Mouse (Mus musculus) spleen, adult 2 months (tissue): ENCODE data around the gene Adamts16. TPM values are rescaled to one million over a fixed set of nuclear protein-coding genes. Genes with fewer than 3 reads are reported as not detected.
"Not testable (repeated sequence)": the region's sequence is repeated elsewhere in the genome, so short reads cannot be mapped to it uniquely, and the experiment has no call there.

Experiments used
- DNase-seq, 2 experiments: peaks; one replicate each; pipeline versions ENCODE4 v3.0.0 to v3.0.0-alpha.2; 2012 to 2021; ENCODE audit warnings: low spot score in 2 of 2, low read depth in 1 of 2
- H3K27ac ChIP-seq: fragments of 200-500 bp; 2 replicates; pipeline ENCODE4 v1.5.1; 2012; ENCODE audit warnings: low read length, inconsistent platforms; ENCODE audit not compliant: insufficient read depth
- H3K27me3 ChIP-seq: fragments of 200-500 bp; 2 replicates; pipeline ENCODE4 v1.6.1; 2012; ENCODE audit warnings: mild to moderate bottlenecking, moderate library complexity, low read length, inconsistent platforms; ENCODE audit not compliant: control insufficient read depth, insufficient read depth
- H3K36me3 ChIP-seq: fragments of 200-500 bp; 2 replicates; pipeline ENCODE4 v1.6.1; 2012; ENCODE audit warnings: mild to moderate bottlenecking, low read length, inconsistent platforms; ENCODE audit not compliant: control insufficient read depth, insufficient read depth
- H3K4me1 ChIP-seq: fragments of 200-500 bp; 2 replicates; pipeline ENCODE4 v1.6.1; 2011; ENCODE audit warnings: inconsistent platforms; ENCODE audit not compliant: control insufficient read depth, insufficient read depth, insufficient read length
- H3K4me3 ChIP-seq: fragments of 200-500 bp; 2 replicates; pipeline ENCODE4 v1.5.1; 2011; ENCODE audit warnings: mild to moderate bottlenecking, inconsistent platforms; ENCODE audit not compliant: insufficient read depth, insufficient read length; ENCODE audit errors: extremely low read depth
- CTCF ChIP-seq: fragments of 200-500 bp; IDR thresholded peaks from 2 replicates; pipeline ENCODE4 v1.5.1; 2011; ENCODE audit warnings: mild to moderate bottlenecking, inconsistent platforms; ENCODE audit not compliant: insufficient read depth, insufficient read length, insufficient replicate concordance; ENCODE audit errors: extremely low read depth
- POLR2A ChIP-seq: fragments of 200-500 bp; IDR thresholded peaks from 2 replicates; pipeline ENCODE4 v1.6.1; 2011; ENCODE audit warnings: low read depth, low read length, inconsistent platforms
- WGBS: fragments of 180-500 bp; shearing (Covaris S2); methylation state at CpG from one replicate; pipeline ENCODE4 v1.1.7; 2018; 5-methylcytosine and 5-hydroxymethylcytosine counted together
- polyA plus RNA-seq: library from polyadenylated mRNA; depleted of rRNA; stranded (reverse); fragments of >200 nt; gene quantifications from 2 replicates; pipeline ENCODE4 v1.2.3, GENCODE M21; 2012; rRNA removed

Gene Adamts16
- 0.08 and 0.13 TPM in 2 replicates for polyA plus RNA-seq

DNA sequence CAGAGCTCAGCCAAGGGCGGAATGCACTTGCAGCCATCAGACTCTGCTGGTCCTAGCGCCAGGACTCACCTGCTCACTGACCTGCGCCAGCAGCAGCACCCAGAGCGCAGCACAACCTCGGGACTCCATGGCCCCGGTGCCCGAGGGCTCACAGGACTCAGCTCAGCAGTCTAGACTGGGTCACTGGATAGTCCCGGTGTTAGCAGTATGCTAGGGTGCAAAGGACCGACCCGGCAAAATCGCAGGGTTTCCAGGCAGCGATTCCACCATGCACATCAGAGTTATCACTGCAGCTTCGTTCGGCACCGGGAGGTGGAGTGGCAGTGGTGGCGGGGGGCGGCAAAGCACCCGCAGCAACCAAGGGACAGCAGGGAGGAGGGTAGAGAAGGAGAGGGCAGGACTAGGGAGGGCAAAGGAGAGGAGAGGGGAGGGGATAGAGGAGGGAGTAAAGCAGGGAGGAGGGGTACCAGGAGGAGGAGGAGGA lies at the start of gene Adamts16:
Gene Adamts16 (minus strand): TSS at position 391 of the 484 bp plus-strand sequence.
- TF ChIP-seq POLR2A (no peak), CTCF (no peak)
- Histone ChIP-seq H3K27me3 (no peaks in the 10 kb centered on the region), H3K4me1 (no peaks in the 10 kb centered on the region), H3K27ac (no peak within 1 kb of the TSS), H3K4me3 (no peak within 1 kb of the TSS), H3K36me3 (no peaks in the 10 kb centered on the region)
- WGBS: 6% methylated on average over 17 of the region's 18 CpGs
- no peak for DNase-seq

DNA sequence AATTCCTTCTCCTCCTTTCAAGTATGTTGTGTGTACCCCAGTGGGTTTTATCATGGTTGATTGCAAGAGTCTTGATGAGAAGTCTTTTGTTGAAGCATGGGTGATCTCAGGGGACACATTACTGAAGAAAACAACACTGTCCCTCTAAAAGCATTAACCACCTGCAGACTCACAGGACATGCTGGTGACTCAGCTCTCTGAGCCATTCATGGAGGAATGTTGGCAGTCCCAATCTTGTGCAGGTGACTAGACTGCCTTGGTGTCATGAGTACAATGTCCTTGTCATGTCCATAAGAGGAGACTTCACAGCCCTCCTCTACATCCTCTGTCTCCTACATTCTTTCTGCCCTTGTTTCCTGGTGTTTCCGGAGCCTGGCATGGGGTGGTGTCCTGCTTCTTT lies 45.5 kb upstream of the Adamts16 start:
- TF ChIP-seq POLR2A: no peak
- WGBS: 89% methylated on average over 1 of the region's 1 CpGs

DNA sequence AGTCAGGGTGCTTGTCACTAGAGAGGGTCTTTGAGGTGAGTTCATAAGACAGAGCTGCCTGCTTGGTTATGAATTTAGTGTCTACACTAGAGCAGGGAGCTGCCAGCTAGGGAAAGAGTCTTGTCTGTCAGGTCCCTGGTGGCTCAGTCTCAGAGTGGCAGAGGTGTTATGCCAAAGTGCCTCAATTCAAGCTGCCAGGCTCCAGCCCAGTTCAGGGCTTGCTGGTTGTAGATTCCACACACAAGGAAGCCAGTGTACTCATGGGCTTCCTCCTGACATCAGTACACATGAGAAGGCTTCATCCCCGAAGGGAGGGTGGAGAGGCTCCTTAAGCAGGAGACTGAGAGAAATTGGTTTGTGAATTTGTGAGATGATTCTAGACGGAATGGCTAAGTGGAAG lies 43.4 kb upstream of the Adamts16 start:
- TF ChIP-seq POLR2A (no peak), CTCF (no peak)
- Histone ChIP-seq H3K36me3 (no peaks in the 10 kb centered on the region), H3K4me3 (no peak overlapping the region), H3K27me3 (no peaks in the 10 kb centered on the region), H3K4me1 (no peaks in the 10 kb centered on the region; the same call in 1 of the 2 replicates), H3K27ac (no peak overlapping the region)
- DNase-seq: no peak
- 77% methylated on average over 2 of the region's 2 CpGs for WGBS

More for the DNA sequence above, 45.5 kb upstream of the Adamts16 start:
- no peak for DNase-seq
- no peak overlapping the region for H3K4me3 ChIP-seq
- no peak overlapping the region for H3K27ac ChIP-seq
- no peaks in the 10 kb centered on the region for H3K27me3 ChIP-seq
- H3K4me1 ChIP-seq: no peaks in the 10 kb centered on the region; the same call in 1 of the 2 replicates
- H3K36me3 ChIP-seq: no peaks in the 10 kb centered on the region

DNA sequence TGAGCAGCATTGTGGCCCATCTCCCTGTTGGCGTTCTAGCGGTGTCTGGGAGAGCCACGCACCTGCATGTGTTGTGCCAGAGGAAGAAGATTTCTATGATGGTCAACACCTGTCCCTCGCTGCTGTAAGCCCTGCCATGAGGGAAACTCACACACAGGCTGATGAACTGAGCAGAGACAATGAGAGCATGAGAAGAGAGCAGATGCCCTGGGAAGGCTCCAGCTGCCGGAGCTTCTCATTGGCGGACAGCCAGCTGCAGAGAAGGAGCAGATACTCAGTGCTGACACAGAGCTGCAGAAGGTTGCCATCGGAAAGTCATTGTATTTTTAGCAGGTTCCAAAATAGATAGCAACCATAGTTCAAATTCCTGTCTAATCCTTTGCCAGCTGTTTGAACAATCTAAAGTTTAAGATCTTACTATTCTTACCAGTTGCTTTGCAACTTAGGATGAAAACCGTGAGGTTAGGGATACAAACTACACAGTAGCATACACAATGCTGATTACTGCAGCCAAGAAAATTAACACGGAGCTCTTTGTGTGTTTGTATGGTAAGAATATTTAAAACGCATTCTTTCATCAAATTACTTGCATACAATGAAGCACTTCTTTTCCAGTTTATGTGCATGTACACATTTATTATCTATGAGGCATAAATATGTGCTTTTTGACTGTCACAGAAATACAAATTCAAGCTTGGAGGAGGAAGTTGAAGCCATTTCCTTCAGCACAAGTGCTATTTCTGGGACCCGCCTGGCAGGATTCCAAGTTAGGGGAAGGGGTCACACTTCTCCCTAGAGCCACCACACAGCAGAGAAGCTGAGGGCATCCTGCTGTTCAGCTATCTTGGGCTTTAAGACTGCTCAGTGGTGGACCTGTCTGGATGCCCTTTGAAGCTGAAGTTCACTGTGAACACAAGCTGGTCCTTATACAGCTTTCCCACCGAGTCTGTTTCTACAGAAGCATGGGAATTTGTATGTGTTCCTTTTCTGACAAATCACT lies 42.6 kb upstream of the Adamts16 start:
- TF ChIP-seq CTCF: no peak
- TF ChIP-seq POLR2A: no peak
- Histone ChIP-seq H3K4me3 (no peak overlapping the region), H3K4me1 (no peaks in the 10 kb centered on the region; the same call in 1 of the 2 replicates), H3K27me3 (no peaks in the 10 kb centered on the region), H3K27ac (no peak overlapping the region), H3K36me3 (no peaks in the 10 kb centered on the region)
- no peak for DNase-seq
- 42% methylated on average over 12 of the region's 12 CpGs for WGBS

DNA sequence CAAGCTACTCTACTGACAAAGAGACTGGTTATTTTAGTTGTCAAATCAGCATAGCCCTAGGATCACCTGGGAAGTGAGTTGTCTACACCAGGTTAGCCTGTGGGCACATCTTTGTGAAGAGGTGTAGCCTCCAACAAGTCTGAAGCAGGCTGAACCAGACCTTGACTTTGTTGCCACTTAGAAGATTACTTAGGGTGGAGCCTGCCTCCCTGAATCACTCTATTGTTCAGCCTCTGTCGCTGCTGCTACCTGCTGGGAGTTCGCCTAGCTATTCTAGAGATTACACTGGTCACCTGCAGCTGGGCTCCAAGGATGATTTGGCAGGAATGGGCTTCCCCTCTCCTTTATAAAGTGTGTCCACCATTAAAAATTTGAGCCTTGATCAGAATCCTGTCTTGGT lies 38.4 kb upstream of the Adamts16 start:
- not testable (repeated sequence) for H3K27ac ChIP-seq, H3K4me3 ChIP-seq, H3K27me3 ChIP-seq, H3K4me1 ChIP-seq, H3K36me3 ChIP-seq, DNase-seq
- WGBS: 61% methylated on average over 2 of the region's 2 CpGs

DNA sequence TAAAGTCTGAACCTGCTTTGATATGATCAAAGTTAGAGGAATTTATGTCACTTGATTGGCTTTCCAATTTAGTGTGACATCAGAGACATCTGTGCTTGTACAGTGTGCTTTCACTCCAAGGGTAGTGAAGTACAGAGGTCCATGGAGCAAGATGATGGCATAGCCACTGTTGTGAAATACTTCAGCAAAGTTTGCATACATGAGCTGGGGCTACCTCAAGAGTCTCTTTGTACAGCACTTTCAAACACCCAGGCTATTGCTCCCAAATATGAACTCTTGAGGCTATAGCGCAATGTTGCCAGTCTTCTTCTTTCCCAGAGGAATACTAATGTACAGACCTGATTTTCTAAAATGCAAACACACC lies 35.9 kb upstream of the Adamts16 start:
- WGBS: 95% methylated on average over 1 of the region's 1 CpGs
- no peak for DNase-seq
- Histone ChIP-seq H3K27ac (no peak overlapping the region), H3K27me3 (no peaks in the 10 kb centered on the region), H3K4me3 (no peak overlapping the region), H3K4me1 (no peaks in the 10 kb centered on the region), H3K36me3 (no peaks in the 10 kb centered on the region)
- no peak for TF ChIP-seq POLR2A
- no peak for TF ChIP-seq CTCF

DNA sequence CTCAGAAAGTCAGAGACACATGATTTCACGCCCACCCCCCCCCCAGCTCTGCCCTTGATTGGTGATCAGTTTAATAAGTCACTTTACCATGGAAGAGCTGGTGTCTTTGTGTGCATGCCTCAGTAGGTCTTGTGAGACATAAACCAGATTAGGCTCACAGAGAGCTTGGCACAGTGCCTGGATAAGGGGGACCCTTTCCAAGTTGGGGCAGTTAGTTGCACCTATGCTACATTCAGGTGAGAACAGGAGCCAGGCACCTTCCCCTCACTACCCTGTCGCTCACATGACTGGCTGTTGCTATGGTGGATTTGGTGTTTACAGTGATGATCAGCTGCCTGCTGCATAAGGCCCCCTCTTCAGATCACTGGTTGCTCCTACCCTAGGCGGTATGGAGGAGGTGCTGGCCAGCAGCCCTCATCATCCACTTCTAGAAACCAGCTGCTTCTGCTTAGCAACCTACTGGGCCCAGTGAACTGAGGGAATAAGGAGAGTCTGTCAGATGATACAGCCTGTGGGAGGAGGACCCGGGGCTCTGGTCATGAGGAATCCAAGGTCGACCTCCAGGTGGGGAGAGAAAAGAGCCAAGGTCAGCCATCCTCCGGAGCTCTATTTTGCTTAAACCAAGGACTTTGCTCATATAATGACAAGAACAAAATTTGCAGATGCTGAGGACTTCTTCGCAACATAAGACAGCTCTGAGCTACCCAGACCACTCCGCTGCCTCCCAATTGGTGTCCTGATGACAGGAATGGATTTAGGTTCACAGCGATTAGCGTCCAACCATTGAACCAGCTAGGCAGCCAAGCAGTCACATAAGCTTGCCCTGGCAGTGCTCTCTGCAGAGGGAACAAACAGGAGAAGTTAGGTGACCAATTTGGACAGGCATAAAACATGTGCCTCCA lies 35.3 kb upstream of the Adamts16 start:
- H3K4me3 ChIP-seq: no peak overlapping the region
- no peak for TF ChIP-seq CTCF
- no peak for TF ChIP-seq POLR2A
- no peaks in the 10 kb centered on the region for H3K36me3 ChIP-seq
- no peaks in the 10 kb centered on the region for H3K27me3 ChIP-seq
- 86% methylated on average over 10 of the region's 10 CpGs for WGBS
- H3K27ac ChIP-seq: no peak overlapping the region
- H3K4me1 ChIP-seq: no peaks in the 10 kb centered on the region
- no peak for DNase-seq
